Mouse (Mus musculus): ENCODE measurements around the gene Evc.

GRCm38 (mm10) chr5:37362618-37363017 lies 25.9 kb upstream of the Evc start:
- TF ChIP-seq CHD2 (IDR thresholded peaks at IDR 0.05; ENCODE audit: low read depth, low read length) (no peak), ZC3H11A (IDR thresholded peaks at IDR 0.05; ENCODE audit: borderline replicate concordance, low read depth, low read length) (no peak), MAFK (IDR thresholded peaks at IDR 0.05; ENCODE audit: insufficient read depth, low read depth, low read length) (no peak), ZNF384 (IDR thresholded peaks at IDR 0.05; ENCODE audit: low read depth, low read length) (no peak), HCFC1 (IDR thresholded peaks at IDR 0.05; ENCODE audit: borderline replicate concordance, insufficient read depth, low read length) (no peak)

Data from ES-E14 (cell line).